Mouse (Mus musculus): ENCODE data around the gene Myo1f.

- TF ChIP-seq CTCF (IDR thresholded peaks at IDR 0.05; ENCODE audit: control insufficient read depth, insufficient read depth, low read length): no peak
- no peak for TF ChIP-seq POLR2A (IDR thresholded peaks at IDR 0.05; ENCODE audit: borderline replicate concordance, control insufficient read depth, low read depth, low read length)
Observed at GRCm38 (mm10) chr17:33584061-33584460, 28.6 kb downstream of the Myo1f start.
